Mouse (Mus musculus) spleen, adult 2 months (tissue): Measurements from ENCODE around the gene Akr1d1. TPM values are rescaled to one million over a fixed set of nuclear protein-coding genes. Genes with fewer than 3 reads are reported as not detected.

Source experiments
- DNase-seq, 2 experiments: peaks; one replicate each; pipeline versions ENCODE4 v3.0.0 to v3.0.0-alpha.2; 2012 to 2021; ENCODE audit warnings: low spot score in 2 of 2, low read depth in 1 of 2
- H3K27ac ChIP-seq: fragments of 200-500 bp; 2 replicates; pipeline ENCODE4 v1.5.1; 2012; ENCODE audit warnings: low read length, inconsistent platforms; ENCODE audit not compliant: insufficient read depth
- H3K27me3 ChIP-seq: fragments of 200-500 bp; 2 replicates; pipeline ENCODE4 v1.6.1; 2012; ENCODE audit warnings: mild to moderate bottlenecking, moderate library complexity, low read length, inconsistent platforms; ENCODE audit not compliant: control insufficient read depth, insufficient read depth
- H3K36me3 ChIP-seq: fragments of 200-500 bp; 2 replicates; pipeline ENCODE4 v1.6.1; 2012; ENCODE audit warnings: mild to moderate bottlenecking, low read length, inconsistent platforms; ENCODE audit not compliant: control insufficient read depth, insufficient read depth
- H3K4me1 ChIP-seq: fragments of 200-500 bp; 2 replicates; pipeline ENCODE4 v1.6.1; 2011; ENCODE audit warnings: inconsistent platforms; ENCODE audit not compliant: control insufficient read depth, insufficient read depth, insufficient read length
- H3K4me3 ChIP-seq: fragments of 200-500 bp; 2 replicates; pipeline ENCODE4 v1.5.1; 2011; ENCODE audit warnings: mild to moderate bottlenecking, inconsistent platforms; ENCODE audit not compliant: insufficient read depth, insufficient read length; ENCODE audit errors: extremely low read depth
- CTCF ChIP-seq: fragments of 200-500 bp; IDR thresholded peaks from 2 replicates; pipeline ENCODE4 v1.5.1; 2011; ENCODE audit warnings: mild to moderate bottlenecking, inconsistent platforms; ENCODE audit not compliant: insufficient read depth, insufficient read length, insufficient replicate concordance; ENCODE audit errors: extremely low read depth
- POLR2A ChIP-seq: fragments of 200-500 bp; IDR thresholded peaks from 2 replicates; pipeline ENCODE4 v1.6.1; 2011; ENCODE audit warnings: low read depth, low read length, inconsistent platforms
- WGBS: fragments of 180-500 bp; shearing (Covaris S2); methylation state at CpG from one replicate; pipeline ENCODE4 v1.1.7; 2018; 5-methylcytosine and 5-hydroxymethylcytosine counted together
- polyA plus RNA-seq: library from polyadenylated mRNA; depleted of rRNA; stranded (reverse); fragments of >200 nt; gene quantifications from 2 replicates; pipeline ENCODE4 v1.2.3, GENCODE M21; 2012; rRNA removed

Gene Akr1d1
- polyA plus RNA-seq, 1 experiment, result not detected

DNA sequence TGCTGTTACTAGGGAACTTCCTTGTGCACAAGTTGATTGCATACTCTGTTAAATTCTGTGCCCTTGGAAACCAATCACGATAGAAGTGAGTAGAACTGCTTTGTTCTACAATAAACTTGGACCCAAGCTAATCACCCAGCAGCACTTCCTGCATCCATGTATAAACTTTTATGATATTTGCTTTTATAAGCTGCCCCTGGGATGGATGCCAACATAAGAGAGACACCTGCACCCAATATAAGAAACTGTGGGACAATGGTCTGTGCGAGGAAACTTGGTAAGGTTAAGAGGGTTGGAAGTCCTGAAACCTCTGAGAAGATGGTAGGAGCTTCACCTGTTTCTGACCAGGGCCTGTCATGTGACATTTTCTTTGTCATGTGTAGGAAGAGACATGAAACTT lies 85.5 kb downstream of the Akr1d1 start:
- Histone ChIP-seq H3K27me3 (no peaks in the 10 kb centered on the region), H3K36me3 (no peaks in the 10 kb centered on the region), H3K4me1 (peaks cover 5% of the 10 kb centered on the region; the same call in 1 of the 2 replicates), H3K4me3 (no peak overlapping the region), H3K27ac (no peak overlapping the region)
- 81% methylated on average over 2 of the region's 2 CpGs for WGBS
- no peak for DNase-seq
- no peak for TF ChIP-seq POLR2A
- no peak for TF ChIP-seq CTCF

DNA sequence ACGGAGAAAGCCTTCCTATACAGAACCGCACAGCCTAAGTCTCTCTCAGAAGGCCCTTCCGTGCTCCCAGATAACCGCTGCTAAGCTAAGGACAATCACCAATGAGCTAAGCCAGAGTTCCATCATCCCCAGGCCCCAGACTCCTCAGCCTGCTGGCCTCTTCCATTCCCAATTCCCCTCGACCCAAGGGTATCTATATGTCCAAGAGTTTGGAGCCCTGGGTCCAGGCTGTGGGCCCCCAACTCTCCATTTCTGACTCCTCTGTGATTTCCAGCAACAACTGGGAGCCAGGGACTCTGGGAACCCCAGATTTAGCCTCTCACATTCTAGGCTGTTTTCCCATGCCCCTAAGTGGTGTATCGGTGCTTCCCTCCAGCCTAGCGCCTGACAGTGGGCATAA lies 86.2 kb downstream of the Akr1d1 start:
- WGBS, result 93% methylated on average over 7 of the region's 7 CpGs
- H3K4me1 ChIP-seq, result peaks cover 5% of the 10 kb centered on the region; the same call in 1 of the 2 replicates
- no peaks in the 10 kb centered on the region for H3K36me3 ChIP-seq
- no peaks in the 10 kb centered on the region for H3K27me3 ChIP-seq
- no peak for DNase-seq
- no peak overlapping the region for H3K27ac ChIP-seq
- no peak overlapping the region for H3K4me3 ChIP-seq
- TF ChIP-seq CTCF (no peak), POLR2A (no peak)

DNA sequence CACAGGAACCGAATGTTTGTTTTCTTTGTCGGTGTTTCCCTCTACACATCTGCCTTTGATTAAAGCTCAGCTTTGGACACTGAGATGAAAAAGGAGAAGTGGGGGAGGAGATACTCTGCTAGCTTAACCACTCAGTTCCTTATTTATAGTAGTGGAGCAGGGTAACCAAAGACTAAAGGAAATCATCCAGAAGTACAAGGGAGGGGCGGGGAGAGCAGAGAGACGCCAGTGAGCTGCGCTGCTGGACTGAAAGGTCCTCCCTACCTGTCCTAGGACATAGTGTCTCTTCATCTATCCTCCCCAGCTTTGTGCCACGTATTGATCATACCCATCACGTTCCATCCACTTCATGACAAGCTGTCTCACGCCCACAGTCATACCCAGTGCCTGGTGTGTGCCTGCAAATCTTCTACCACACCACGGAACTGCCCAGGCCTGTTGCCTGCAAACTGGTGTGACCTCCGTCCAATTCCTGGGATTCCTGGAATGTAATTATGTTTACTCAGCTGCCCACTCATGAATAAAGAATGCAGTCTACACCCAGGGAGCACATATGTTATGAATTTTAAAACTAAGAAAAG lies 87.5 kb downstream of the Akr1d1 start:
- no peaks in the 10 kb centered on the region for H3K36me3 ChIP-seq
- peaks cover 5% of the 10 kb centered on the region; the same call in 1 of the 2 replicates for H3K4me1 ChIP-seq
- peak; percentile 48 to 74 for DNase-seq
- 21% methylated on average over 10 of the region's 10 CpGs for WGBS
- no peaks in the 10 kb centered on the region for H3K27me3 ChIP-seq
- no peak overlapping the region; the same call in 1 of the 2 replicates for H3K4me3 ChIP-seq
- TF ChIP-seq CTCF (no peak), POLR2A (no peak)
- peak overlapping the region; percentile 80 for H3K27ac ChIP-seq

Other genes with a start within 250 kb of the Akr1d1 start
- 0.39 and 0.70 TPM in 2 replicates for gene Dgki, start 230.0 kb upstream of the Akr1d1 start, polyA plus RNA-seq
- 6.6 and 6.8 TPM in 2 replicates for gene Creb3l2, start 88.0 kb upstream of the Akr1d1 start, polyA plus RNA-seq